Comparison of ENCODE assay signal across 8 mouse cellular contexts in the genomic region with DNA sequence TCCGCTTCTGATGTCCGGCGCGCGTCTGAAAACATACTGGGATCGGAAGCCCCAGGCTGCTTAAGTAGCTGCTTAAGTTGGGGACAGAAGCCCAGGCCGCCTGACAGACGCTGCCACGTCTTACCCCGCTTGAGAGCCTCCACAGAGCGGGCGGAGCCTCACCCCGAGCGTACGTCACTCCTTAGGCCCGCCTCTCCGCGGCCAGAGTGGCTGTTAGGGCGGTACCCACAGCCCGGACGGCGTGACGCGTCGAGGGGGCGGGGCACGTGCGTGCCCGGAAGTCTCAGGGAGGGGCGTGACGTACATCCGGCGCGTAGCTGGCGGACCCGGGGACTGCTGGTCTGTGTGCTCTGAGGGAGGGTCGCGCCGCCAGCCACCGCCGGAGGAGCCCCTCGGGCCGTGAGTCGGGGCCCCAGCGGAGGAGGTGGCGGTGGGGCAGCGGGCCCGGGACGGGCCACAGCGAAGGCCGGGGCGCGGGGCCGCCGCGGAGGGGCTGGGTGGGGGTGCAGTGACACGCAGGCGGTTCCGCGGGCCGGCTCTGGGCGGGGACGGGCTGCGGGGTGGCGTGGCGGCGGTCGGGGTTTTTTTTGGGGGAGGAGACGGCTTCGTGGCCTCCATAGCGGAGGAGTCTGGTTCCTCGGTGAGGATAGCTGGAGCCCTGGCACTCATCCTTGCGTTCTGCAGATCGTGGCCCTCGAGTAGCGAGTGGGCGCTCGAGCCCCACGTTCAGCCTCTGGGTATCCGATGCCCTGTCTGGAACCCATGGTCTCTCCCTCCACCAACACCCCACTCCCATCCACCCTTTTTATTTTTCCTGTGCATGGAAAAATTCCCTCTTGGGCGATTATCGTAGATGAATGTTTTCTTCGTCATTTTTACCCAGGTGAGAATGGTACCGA. TPM values are rescaled to one million over a fixed set of nuclear protein-coding genes. Genes with fewer than 3 reads are reported as not detected.
DNase-seq lines count a peak whose midpoint lies in the region; ATAC-seq and TF ChIP-seq lines count a peak whose summit lies in the region.

A gene (plus strand): TSS at position 285 of the 899 bp plus-strand sequence.

- ATAC-seq in hindbrain, postnatal 0 days: peak; percentile 100
- peak; percentile 97 for ATAC-seq in megakaryocyte, adult 5-6 weeks (ENCODE audit: poor library complexity, severe bottlenecking)

- intact Hi-C loops in gastrocnemius, adult 2 months (cut with DNase I): no loop called here
- intact Hi-C loops in left cerebral cortex, adult 2 months (cut with DNase I): loop anchor here (1.0 kb wide), 1 partner anchor 15 kb away; a partner anchor contains a TSS

- no peak for TF ChIP-seq CTCF in gastrocnemius, adult 2 months (IDR thresholded peaks at IDR 0.05)
- TF ChIP-seq CTCF in hindbrain, postnatal 0 days (IDR thresholded peaks at IDR 0.05; ENCODE audit: low read depth): no peak
- no peak for TF ChIP-seq CTCF in left cerebral cortex, adult 2 months (IDR thresholded peaks at IDR 0.05)

- peak within 1 kb of the TSS; percentile 99 for H3K27ac ChIP-seq in gastrocnemius, adult 2 months
- H3K27ac ChIP-seq in hindbrain, postnatal 0 days: peak within 1 kb of the TSS; percentile 82
- peak within 1 kb of the TSS; percentile 92 for H3K27ac ChIP-seq in left cerebral cortex, adult 2 months

- under 1% methylated on average over 83 of the region's 84 CpGs for whole genome bisulfite sequencing in hindbrain, postnatal 0 days

- peaks cover 8% of the 10 kb centered on the region for H3K4me1 ChIP-seq in hindbrain, postnatal 0 days (ENCODE audit: insufficient read depth, low read length)

- H3K27me3 ChIP-seq in hindbrain, postnatal 0 days (ENCODE audit: insufficient read depth, low read length): no peaks in the 10 kb centered on the region

- H3K4me3 ChIP-seq in gastrocnemius, adult 2 months: peak within 1 kb of the TSS; percentile 79
- H3K4me3 ChIP-seq in hindbrain, postnatal 0 days (ENCODE audit: low read length): peak within 1 kb of the TSS; percentile 81
- H3K4me3 ChIP-seq in left cerebral cortex, adult 2 months: peak within 1 kb of the TSS; percentile 82

- peak within 1 kb of the TSS; percentile 92 for H3K9ac ChIP-seq in hindbrain, postnatal 0 days (replicated peaks; ENCODE audit: low read length)

- peak; percentile 93 for DNase-seq in WW6 (ENCODE audit: low read depth, low spot score)
- peak; percentile 96 for DNase-seq in cerebellum, postnatal 4 days (ENCODE audit: low spot score in 2 of 2)
- peak; percentile 99 for DNase-seq in gastrocnemius, adult 2 months
- DNase-seq in hindbrain, postnatal 0 days (ENCODE audit: low spot score): peak; percentile 100
- DNase-seq in left cerebral cortex, adult 2 months (ENCODE audit: extremely low spot score in 1 of 2, low spot score in 2 of 2): peak; percentile 98 to 99
- DNase-seq in right cerebral cortex, adult 2 months (ENCODE audit: low spot score in 2 of 2): peak; percentile 96 to 98
- peak; percentile 99 for DNase-seq in urinary bladder, postnatal 14 days (ENCODE audit: low spot score)

- peak within 1 kb of the TSS; percentile 90 for H3K4me2 ChIP-seq in hindbrain, postnatal 0 days (ENCODE audit: low read depth, low read length)

- H3K9me3 ChIP-seq in hindbrain, postnatal 0 days (ENCODE audit: low read length): no peaks in the 10 kb centered on the region

- peaks cover 7% of the 10 kb centered on the region; the same call in 1 of the 2 replicates for H3K36me3 ChIP-seq in hindbrain, postnatal 0 days (ENCODE audit: insufficient read depth, low read length)

RNA-seq across cellular contexts. Expression of the gene that starts here (rescaled TPM):
- 100 to 1,000 TPM; 129 to 145 TPM for total RNA-seq in gastrocnemius, adult 2 months (2021)
- 125 and 133 TPM in 2 replicates for total RNA-seq in hindbrain, postnatal 0 days (2014; rRNA removed)
- polyA plus RNA-seq in hindbrain, postnatal 0 days (2015; fragmentation: Nextera tagmentation; extraction: Ambion mirVana): 188 and 189 TPM in 2 replicates
- total RNA-seq in left cerebral cortex, adult 2 months (2021): 100 to 1,000 TPM; 122 to 126 TPM
- 71.2 and 73.2 TPM in 2 replicates for total RNA-seq in megakaryocyte, adult 5-6 weeks (2015)
- total RNA-seq in megakaryocyte, adult 5-6 weeks (2017): 74.8 and 86.9 TPM in 2 replicates

Comparison
In these comparisons a context has a peak if more than half of its experiments do, and no peak if none do; other contexts are left out.
1. Peak in every context shown above with its lines: DNase-seq, ATAC-seq, H3K4me3 ChIP-seq and H3K27ac ChIP-seq.